Mouse (Mus musculus) thymus, postnatal 25 days (tissue): ENCODE measurements at regions not wholly inside any gene's neighbourhood (a gene's known extent, or its start where the extent isn't known, plus 50 kb on each side); places are given as distances from the start of the nearest gene placed in this dataset.

Experiments
- DNase-seq: peaks from one replicate; pipeline ENCODE4 v3.0.0; 2022

DNA sequence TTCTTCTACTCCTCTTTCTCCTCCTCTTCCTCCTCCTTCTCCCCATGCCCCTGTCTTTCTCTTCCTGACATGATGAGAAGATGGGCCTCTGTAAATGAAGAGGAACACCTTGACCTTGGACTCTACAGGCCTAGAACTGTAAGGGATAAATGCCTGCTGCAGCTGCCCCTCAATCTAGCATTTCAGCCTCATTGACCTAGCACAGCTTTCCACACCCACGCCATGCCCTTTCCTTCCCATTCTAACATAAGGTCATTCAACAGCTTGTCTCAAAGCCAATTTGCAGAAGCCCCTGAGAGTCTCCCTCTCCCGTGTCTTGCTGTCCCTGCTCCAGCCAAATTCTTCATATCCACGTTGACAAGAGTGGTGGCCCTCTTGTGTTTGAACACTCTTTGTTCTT lies 63.8 kb upstream of the Dscam start:
- no peak for DNase-seq

GRCm38 (mm10) chr16:97239626-97240025 lies 69.1 kb upstream of the Dscam start:
- no peak for DNase-seq

- DNase-seq, result no peak
These were observed 69.5 kb upstream of the Dscam start for GRCm38 (mm10) chr16:97240085-97240484.

DNA sequence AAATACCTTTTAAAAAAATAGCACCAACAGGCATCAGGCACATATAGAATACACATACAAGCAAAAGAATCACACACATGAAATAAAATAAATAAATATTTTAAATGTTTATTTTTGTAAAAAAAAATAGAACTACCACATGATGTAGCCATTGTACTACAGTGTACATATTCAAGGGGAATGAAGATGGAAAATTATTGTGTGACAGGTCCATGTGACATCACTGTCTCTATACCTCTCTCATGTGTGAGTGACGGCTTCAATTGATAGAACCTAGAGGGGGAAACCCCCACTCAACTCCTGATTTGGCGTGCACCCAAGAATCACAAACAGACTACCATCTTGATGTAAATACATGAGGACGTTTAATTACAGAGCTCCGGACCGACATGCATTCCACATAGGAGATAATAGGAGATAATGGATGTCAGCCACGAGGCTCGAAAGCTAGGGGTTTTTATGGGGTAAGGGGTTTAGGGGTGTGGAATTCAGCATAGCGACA lies 70.4 kb upstream of the Dscam start:
- no peak for DNase-seq

DNA sequence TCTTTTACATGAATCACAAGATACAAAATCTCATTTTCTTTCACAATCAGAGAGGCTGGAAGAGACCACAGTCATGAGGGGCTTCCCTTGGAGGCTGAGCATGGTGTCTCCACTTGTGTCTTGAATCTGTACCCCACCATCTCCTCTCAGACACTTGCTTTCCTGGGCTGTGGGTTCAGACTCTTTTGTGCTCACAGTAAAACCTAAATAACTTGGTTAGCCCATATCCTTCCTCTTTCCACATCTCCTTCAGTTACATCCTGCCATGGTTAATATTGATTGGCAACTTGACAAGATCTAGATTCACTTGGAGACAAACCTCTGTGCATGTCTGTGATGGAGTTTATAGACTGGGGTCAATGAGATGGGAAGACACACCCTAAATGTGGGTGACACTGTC lies 71.1 kb upstream of the Dscam start:
- DNase-seq, result no peak

GRCm38 (mm10) chr16:97250488-97250887 lies 79.9 kb upstream of the Dscam start:
- no peak for DNase-seq

DNA sequence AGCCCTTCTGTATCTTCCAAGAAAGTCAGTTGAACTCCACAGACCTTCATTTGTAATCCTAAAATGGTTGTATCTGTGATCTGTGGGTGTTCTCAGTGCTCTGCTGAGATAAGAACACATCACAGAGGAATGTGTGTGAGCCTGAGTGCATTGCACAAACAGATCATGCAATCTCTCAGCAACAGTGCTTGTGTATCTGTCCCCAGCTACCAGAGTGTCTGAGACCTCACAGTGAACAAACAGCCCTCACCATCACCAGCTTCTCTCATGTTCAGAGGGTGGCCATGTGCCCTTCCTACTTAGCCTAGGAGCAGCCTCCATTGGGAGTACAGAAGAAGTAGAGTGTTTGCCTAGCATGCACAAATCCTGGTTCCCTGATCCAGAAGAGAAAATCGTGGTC lies 82.0 kb upstream of the Dscam start:
- no peak for DNase-seq

- no peak for DNase-seq
These were observed 82.6 kb upstream of the Dscam start for GRCm38 (mm10) chr16:97252997-97253635.

- DNase-seq, result no peak
These were observed 88.3 kb upstream of the Dscam start for GRCm38 (mm10) chr16:97258821-97259220.

DNA sequence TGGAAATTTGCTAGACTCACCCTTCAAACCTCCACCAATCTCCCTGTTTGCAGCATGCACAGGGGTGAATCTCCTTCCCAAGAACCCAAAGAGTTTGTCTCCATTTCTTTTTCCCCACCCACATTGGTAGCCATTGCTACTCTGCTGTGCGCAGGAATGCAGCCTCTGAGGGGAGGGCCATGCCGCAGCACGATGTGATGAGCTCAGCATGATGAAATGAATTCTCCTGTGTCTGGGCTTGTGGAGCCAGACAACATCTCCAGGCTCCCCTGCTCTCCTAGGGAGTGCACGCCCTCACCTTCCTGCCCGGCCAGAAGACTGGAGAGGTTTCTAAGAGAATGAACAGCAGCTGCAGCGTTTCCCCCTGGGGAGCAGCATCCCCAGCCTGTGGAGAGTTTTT lies 92.9 kb upstream of the Dscam start:
- no peak for DNase-seq

GRCm38 (mm10) chr16:97270417-97271133 lies 86.0 kb upstream of the Bace2 start:
- no peak for DNase-seq

GRCm38 (mm10) chr16:97271264-97271663 lies 85.3 kb upstream of the Bace2 start:
- DNase-seq, result no peak

DNA sequence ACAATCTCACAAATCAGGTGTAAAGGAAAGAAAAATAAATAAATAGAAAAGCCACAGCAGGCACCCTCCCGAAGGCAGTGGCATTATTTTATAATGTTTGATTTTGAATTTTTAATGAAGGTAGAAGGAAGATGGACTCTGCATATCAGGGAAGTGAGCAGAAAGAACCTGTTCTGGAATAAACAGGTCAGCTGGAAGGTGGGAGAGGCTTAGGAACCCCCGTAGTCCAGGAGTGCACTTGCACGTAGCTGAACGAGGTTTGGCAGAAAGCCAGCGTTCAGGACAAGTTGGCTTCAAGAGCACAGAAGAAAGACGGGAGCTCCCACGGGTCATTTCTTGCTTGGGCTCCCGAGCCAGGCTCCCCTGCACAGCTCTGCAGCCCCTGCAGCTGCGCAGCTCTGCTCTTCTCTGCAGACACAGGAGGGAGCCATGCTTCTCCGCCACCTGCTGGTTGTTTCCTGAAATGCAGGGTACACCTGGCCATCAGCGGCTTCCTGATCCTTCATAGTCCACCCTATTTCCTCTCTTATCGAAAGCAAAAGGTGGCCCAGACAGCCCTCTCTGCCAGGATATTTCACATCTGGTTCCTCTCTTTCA lies 84.4 kb upstream of the Bace2 start:
- peak; percentile 80 for DNase-seq

DNA sequence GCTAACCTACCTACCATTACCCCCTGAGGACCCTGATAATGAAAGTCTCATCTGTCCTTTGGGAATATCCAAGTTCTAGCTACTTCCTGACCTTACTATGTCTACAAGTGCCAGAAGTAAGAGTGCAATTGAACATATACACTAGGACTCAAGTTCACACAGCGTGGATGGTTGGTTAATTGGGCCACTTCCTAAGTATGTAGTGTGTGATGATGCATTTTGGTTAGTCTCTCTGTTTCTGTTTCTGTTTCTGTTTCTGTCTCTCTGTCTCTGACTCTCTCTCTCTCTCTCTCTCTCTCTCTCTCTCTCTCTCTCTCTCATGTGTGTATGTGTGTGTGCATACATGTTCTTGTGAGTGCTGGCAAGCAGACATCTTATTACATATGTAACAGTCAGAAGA lies 77.6 kb upstream of the Bace2 start:
- DNase-seq, result no peak

DNA sequence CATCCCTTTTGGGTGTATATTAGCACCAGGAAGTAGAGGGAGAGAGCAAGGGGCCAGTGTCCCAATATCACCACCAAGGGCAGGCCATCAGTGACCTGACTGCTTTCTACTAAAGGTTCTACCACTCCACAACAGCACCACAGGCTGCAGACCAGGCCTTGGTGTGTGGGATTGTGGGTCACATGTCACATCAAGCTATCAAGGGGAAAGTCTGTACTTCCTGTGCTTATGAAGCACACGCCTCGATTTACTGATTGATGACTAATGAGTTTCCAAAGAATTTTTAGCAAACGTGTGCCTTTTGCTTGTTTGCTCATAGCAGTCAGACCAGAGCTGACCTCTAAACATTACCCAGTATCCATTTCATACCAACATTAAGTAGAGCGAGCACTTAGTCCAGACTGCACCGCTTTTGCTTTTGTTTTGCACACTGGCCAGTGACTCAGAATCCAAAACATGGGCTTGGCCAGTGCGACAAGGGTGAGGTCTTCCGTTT lies 74.9 kb upstream of the Bace2 start:
- DNase-seq, result no peak

GRCm38 (mm10) chr16:97282943-97283342 lies 73.6 kb upstream of the Bace2 start:
- no peak for DNase-seq

DNA sequence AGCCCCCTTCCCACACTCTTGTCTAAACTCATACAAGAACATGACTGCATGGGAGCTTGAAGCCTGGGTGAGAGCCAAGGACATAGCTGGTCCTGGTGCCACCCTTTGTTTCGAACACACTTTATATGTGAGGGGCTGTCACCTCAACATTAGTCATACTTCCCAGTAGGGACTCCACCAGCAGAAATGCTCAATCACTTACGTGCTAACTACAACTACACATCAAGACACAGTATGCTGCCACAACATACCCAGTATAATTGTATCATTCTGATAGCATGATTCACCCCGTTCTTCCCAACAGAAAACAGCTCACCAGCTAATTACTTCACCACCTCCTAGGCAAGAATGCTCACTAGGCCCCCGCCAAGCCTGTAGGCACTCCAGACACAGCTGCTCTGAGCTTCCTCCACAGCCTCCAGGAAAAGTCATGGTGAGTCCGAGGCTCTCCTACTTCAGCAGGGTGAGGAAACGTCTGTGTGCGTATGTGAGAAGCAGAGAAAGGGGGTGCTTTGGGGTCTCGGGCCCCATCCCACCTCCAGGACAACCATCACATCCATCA lies 70.6 kb upstream of the Bace2 start:
- DNase-seq, result no peak

GRCm38 (mm10) chr16:97286717-97287116 lies 69.8 kb upstream of the Bace2 start:
- DNase-seq, result no peak

GRCm38 (mm10) chr16:97288634-97289033 lies 67.9 kb upstream of the Bace2 start:
- DNase-seq, result no peak

- DNase-seq, result no peak
These were observed 64.0 kb upstream of the Bace2 start for GRCm38 (mm10) chr16:97292484-97293048.

DNA sequence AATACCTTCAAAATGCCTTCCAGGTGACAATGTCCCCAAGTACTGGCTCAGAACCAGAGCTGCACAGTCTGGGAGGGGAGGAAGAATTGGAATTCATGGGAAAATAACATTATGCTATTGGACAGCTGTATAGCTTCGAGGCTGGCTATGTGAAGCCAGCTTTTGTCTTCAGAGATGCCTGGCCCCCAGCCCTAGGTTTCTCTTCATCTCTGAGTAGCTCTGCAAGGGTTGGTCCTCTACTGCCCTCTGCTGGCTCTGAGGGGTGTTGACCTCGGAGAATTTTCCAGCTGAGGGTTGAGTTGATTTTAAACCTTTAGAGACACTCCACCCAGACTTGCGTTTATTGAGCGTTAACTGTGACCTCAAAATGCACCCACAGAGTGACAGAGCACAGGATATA lies 63.3 kb upstream of the Bace2 start:
- peak; percentile 70 for DNase-seq

GRCm38 (mm10) chr16:97297140-97297539 lies 59.4 kb upstream of the Bace2 start:
- DNase-seq, result no peak

DNA sequence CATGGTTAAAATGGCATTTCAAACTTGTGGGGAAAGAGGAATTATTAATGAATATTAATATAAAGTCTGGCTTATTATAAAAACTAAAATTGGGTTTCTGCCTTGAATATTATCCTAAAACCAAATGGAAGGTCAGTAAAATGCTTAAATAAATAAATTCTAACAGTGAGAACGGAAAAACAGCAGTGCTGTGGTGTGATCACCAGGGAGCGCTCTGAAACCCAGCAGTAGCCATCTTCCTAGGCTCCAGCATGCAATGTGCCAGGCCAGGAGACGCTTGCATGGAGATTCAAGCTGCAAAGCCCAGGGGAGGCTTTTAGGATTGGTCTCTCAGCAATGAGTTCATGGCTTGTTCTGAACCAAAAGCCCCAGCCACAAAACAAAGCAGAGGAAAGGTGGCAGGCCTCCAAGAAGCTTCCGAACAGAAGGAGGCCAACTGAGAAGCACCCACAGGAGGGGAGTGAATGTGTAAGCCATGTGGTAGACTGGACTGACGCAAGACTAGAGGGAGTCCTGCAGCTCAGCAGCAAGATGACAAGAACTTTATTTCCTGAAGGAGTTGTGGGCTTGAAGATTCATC lies 52.3 kb upstream of the Bace2 start:
- no peak for DNase-seq
